Mouse (Mus musculus) common myeloid progenitor, adult 5-6 weeks (primary cell): ENCODE measurements around the gene Arl13a. TPM values are rescaled to one million over a fixed set of nuclear protein-coding genes. Genes with fewer than 3 reads are reported as not detected.

Source experiments
- total RNA-seq: library from RNA; stranded (forward); fragments of 200-1000, 187-1606 nt; gene quantifications from 2 replicates; pipeline ENCODE4 v1.2.3, GENCODE M21; 2017

Arl13a gene
- total RNA-seq, 1 experiment from 2014 or later, result not detected

Other genes starting within 250 kb of the Arl13a start
- 5.8 and 7.4 TPM in 2 replicates for gene Sytl4, start 205.7 kb upstream of the Arl13a start, total RNA-seq
- 72.9 and 102 TPM in 2 replicates for gene Cstf2, start 128.3 kb upstream of the Arl13a start, total RNA-seq
- gene Xkrx, start 25.4 kb upstream of the Arl13a start, total RNA-seq, result not detected in 2 replicates
- 0.15 and 0.27 TPM in 2 replicates for gene Nox1, start 34.5 kb downstream of the Arl13a start, total RNA-seq
- gene Trmt2b, start 89.5 kb downstream of the Arl13a start, total RNA-seq, result 22.8 and 32.1 TPM in 2 replicates
- gene Tmem35a, start 107.7 kb downstream of the Arl13a start, total RNA-seq, result not detected in 2 replicates
- gene Cenpi, start 120.6 kb downstream of the Arl13a start, total RNA-seq, result 35.1 and 42.5 TPM in 2 replicates
- gene Drp2, start 217.1 kb downstream of the Arl13a start, total RNA-seq, result under 0.01 and 0.19 TPM in 2 replicates